Mouse (Mus musculus): ENCODE measurements around the gene Gnpnat1.
A peak's percentile ranks its signal among the peaks of the same experiment; 100 is the strongest.

GRCm38 (mm10) chr14:45432003-45432402 lies 27.3 kb upstream of the Gnpnat1 start:
- TF ChIP-seq CTCF (IDR thresholded peaks at IDR 0.05; ENCODE audit: extremely low read depth, insufficient read depth, insufficient read length, insufficient replicate concordance), result peak; percentile 15; the same call in 1 of the 2 replicates
- TF ChIP-seq POLR2A (IDR thresholded peaks at IDR 0.05; ENCODE audit: low read depth, low read length), result no peak
